Mouse (Mus musculus) hindbrain, embryonic 15.5 days (tissue): ENCODE measurements around the gene Pcyt2. TPM values are rescaled to one million over a fixed set of nuclear protein-coding genes. Genes with fewer than 3 reads are reported as not detected.

Experiments
- ATAC-seq: fragments of 200-750 bp; cut with Nextera tagmentation; 2 replicates; pipeline ENCODE4 v1.8.0; 2017; ENCODE audit warnings: low read depth, moderate number of reproducible peaks, moderate TSS enrichment; ENCODE audit not compliant: low FRiP score
- H3K27ac ChIP-seq: fragments of 300-500 bp; sonication (generic); replicated peaks from 2 replicates; pipeline ENCODE4 v1.5.1; 2015; ENCODE audit warnings: mild to moderate bottlenecking, inconsistent platforms
- H3K27me3 ChIP-seq: fragments of 300-500 bp; sonication (generic); 2 replicates; pipeline ENCODE4 v1.6.1; 2015; ENCODE audit warnings: control low read depth, inconsistent platforms
- H3K36me3 ChIP-seq: fragments of 300-500 bp; sonication (generic); 2 replicates; pipeline ENCODE4 v1.6.1; 2015; ENCODE audit warnings: control low read depth, inconsistent platforms
- H3K4me1 ChIP-seq: fragments of 300-500 bp; sonication (generic); replicated peaks from 2 replicates; pipeline ENCODE4 v1.6.1; 2015; ENCODE audit warnings: control low read depth, inconsistent platforms
- H3K4me2 ChIP-seq: fragments of 300-500 bp; sonication (generic); 2 replicates; pipeline ENCODE4 v1.6.1; 2015; ENCODE audit warnings: moderate library complexity, mild to moderate bottlenecking, inconsistent platforms
- H3K4me3 ChIP-seq: fragments of 300-500 bp; sonication (generic); 2 replicates; pipeline ENCODE4 v1.5.1; 2015; ENCODE audit warnings: mild to moderate bottlenecking, inconsistent platforms
- H3K9ac ChIP-seq: fragments of 300-500 bp; sonication (generic); 2 replicates; pipeline ENCODE4 v1.6.1; 2015; ENCODE audit warnings: inconsistent platforms
- H3K9me3 ChIP-seq: fragments of 300-500 bp; sonication (generic); 2 replicates; pipeline ENCODE4 v1.6.1; 2016; ENCODE audit warnings: control low read depth, inconsistent platforms
- WGBS: fragments of 180-500 bp; shearing (Covaris S2); methylation state at CpG from one replicate; pipeline ENCODE4 v1.1.7; 2015; 5-methylcytosine and 5-hydroxymethylcytosine counted together
- polyA plus RNA-seq: library from polyadenylated mRNA; unstranded; fragments of >200 nt; fragmentation: Nextera tagmentation; extraction: Ambion mirVana; gene quantifications from 2 replicates; pipeline ENCODE4 v1.2.1, GENCODE M21; 2015

Gene Pcyt2
- polyA plus RNA-seq: 213 and 226 TPM in 2 replicates

GRCm38 (mm10) chr11:120617519-120618112 lies at the start of gene Pcyt2:
TSS of gene Pcyt2 (minus strand) at chr11:120617936.
- Histone ChIP-seq H3K4me2 (peak within 1 kb of the TSS; percentile 90), H3K4me3 (peak within 1 kb of the TSS; percentile 64), H3K9me3 (no peaks in the 10 kb centered on the region), H3K9ac (peak within 1 kb of the TSS; percentile 78), H3K27ac (peak within 1 kb of the TSS; percentile 88), H3K4me1 (peaks cover 23% of the 10 kb centered on the region), H3K27me3 (no peaks in the 10 kb centered on the region), H3K36me3 (peaks cover 40% of the 10 kb centered on the region)
- peak; percentile 96 for ATAC-seq
- under 1% methylated on average over 56 of the region's 56 CpGs for WGBS

GRCm38 (mm10) chr11:120666617-120667016 lies 48.9 kb upstream of the Pcyt2 start:
- ATAC-seq: no peak
- WGBS: 7% methylated on average over 3 of the region's 3 CpGs

GRCm38 (mm10) chr11:120665406-120665805 lies 47.7 kb upstream of the Pcyt2 start:
- Histone ChIP-seq H3K36me3 (no peaks in the 10 kb centered on the region), H3K4me3 (no peak overlapping the region), H3K9me3 (no peaks in the 10 kb centered on the region), H3K9ac (no peak overlapping the region), H3K27ac (no peak overlapping the region), H3K27me3 (peaks cover 47% of the 10 kb centered on the region), H3K4me1 (peaks cover 11% of the 10 kb centered on the region), H3K4me2 (no peak overlapping the region)
- 58% methylated on average over 3 of the region's 3 CpGs for WGBS
- no peak for ATAC-seq

More at GRCm38 (mm10) chr11:120666617-120667016, 48.9 kb upstream of the Pcyt2 start:
- Histone ChIP-seq H3K4me1 (no peaks in the 10 kb centered on the region), H3K4me2 (no peak overlapping the region), H3K4me3 (no peak overlapping the region), H3K27me3 (peaks cover 35% of the 10 kb centered on the region), H3K36me3 (no peaks in the 10 kb centered on the region), H3K27ac (no peak overlapping the region), H3K9ac (no peak overlapping the region), H3K9me3 (no peaks in the 10 kb centered on the region)

- ATAC-seq: no peak
- whole genome bisulfite sequencing: 63% methylated on average over 5 of the region's 5 CpGs
- Histone ChIP-seq H3K36me3 (no peaks in the 10 kb centered on the region), H3K9ac (no peak overlapping the region), H3K4me2 (no peak overlapping the region), H3K27ac (no peak overlapping the region), H3K4me1 (peaks cover 19% of the 10 kb centered on the region), H3K9me3 (no peaks in the 10 kb centered on the region), H3K27me3 (peaks cover 64% of the 10 kb centered on the region), H3K4me3 (no peak overlapping the region)
These were observed 46.0 kb upstream of the Pcyt2 start for GRCm38 (mm10) chr11:120663714-120664113.

- WGBS: 48% methylated on average over 6 of the region's 6 CpGs
- H3K27me3 ChIP-seq: peaks cover 74% of the 10 kb centered on the region
These were observed 45.0 kb upstream of the Pcyt2 start for GRCm38 (mm10) chr11:120662759-120663158.

GRCm38 (mm10) chr11:120661076-120661460 lies 43.3 kb upstream of the Pcyt2 start, which contains the start of gene Notum:
TSS of gene Notum (minus strand) at chr11:120661175.
- WGBS: 1% methylated on average over 35 of the region's 35 CpGs
- H3K4me2 ChIP-seq: peak within 1 kb of the TSS; percentile 62
- no peaks in the 10 kb centered on the region for H3K9me3 ChIP-seq
- peak within 1 kb of the TSS; percentile 36 for H3K4me3 ChIP-seq
- H3K27ac ChIP-seq: no peak within 1 kb of the TSS
- ATAC-seq: no peak
- H3K4me1 ChIP-seq: peaks cover 19% of the 10 kb centered on the region
- 0 out of 2 replicates have a peak within 1 kb of the TSS, but pooled peaks have one; percentile 8 for H3K9ac ChIP-seq
- H3K36me3 ChIP-seq: no peaks in the 10 kb centered on the region
- H3K27me3 ChIP-seq: peaks cover 85% of the 10 kb centered on the region

More at GRCm38 (mm10) chr11:120662759-120663158, 45.0 kb upstream of the Pcyt2 start:
- Histone ChIP-seq H3K9ac (no peak overlapping the region), H3K4me3 (no peak overlapping the region), H3K9me3 (no peaks in the 10 kb centered on the region), H3K4me1 (peaks cover 19% of the 10 kb centered on the region), H3K27ac (no peak overlapping the region), H3K4me2 (no peak overlapping the region), H3K36me3 (no peaks in the 10 kb centered on the region)
- no peak for ATAC-seq

- no peaks in the 10 kb centered on the region for H3K9me3 ChIP-seq
- WGBS: under 1% methylated on average over 83 of the region's 95 CpGs
- 0 out of 2 replicates have a peak overlapping the region, but pooled peaks have one; percentile 8 for H3K9ac ChIP-seq
- H3K4me1 ChIP-seq: peaks cover 19% of the 10 kb centered on the region
- H3K27me3 ChIP-seq: peaks cover 86% of the 10 kb centered on the region
- no peaks in the 10 kb centered on the region for H3K36me3 ChIP-seq
- peak overlapping the region; percentile 62 for H3K4me2 ChIP-seq
- H3K27ac ChIP-seq: no peak overlapping the region
- H3K4me3 ChIP-seq: peak overlapping the region; percentile 36
- ATAC-seq: peak; percentile 44
These were observed 42.8 kb upstream of the Pcyt2 start for GRCm38 (mm10) chr11:120660301-120661075.

GRCm38 (mm10) chr11:120659509-120660300 lies 42.0 kb upstream of the Pcyt2 start:
- ATAC-seq: peak; percentile 32
- Histone ChIP-seq H3K9me3 (no peaks in the 10 kb centered on the region), H3K4me2 (peak overlapping the region; percentile 62), H3K4me3 (peak overlapping the region; percentile 36), H3K4me1 (peaks cover 19% of the 10 kb centered on the region), H3K27ac (no peak overlapping the region), H3K27me3 (peaks cover 81% of the 10 kb centered on the region), H3K9ac (0 out of 2 replicates have a peak overlapping the region, but pooled peaks have one; percentile 8), H3K36me3 (no peaks in the 10 kb centered on the region)
- 3% methylated on average over 40 of the region's 50 CpGs for WGBS

- 0 out of 2 replicates have a peak overlapping the region, but pooled peaks have one; percentile 6 for H3K4me3 ChIP-seq
- no peak overlapping the region for H3K9ac ChIP-seq
- ATAC-seq: no peak
- no peak overlapping the region for H3K4me2 ChIP-seq
- H3K36me3 ChIP-seq: no peaks in the 10 kb centered on the region
- 2% methylated on average over 24 of the region's 24 CpGs for WGBS
- H3K4me1 ChIP-seq: peaks cover 19% of the 10 kb centered on the region
- peaks cover 75% of the 10 kb centered on the region for H3K27me3 ChIP-seq
- H3K9me3 ChIP-seq: no peaks in the 10 kb centered on the region
- H3K27ac ChIP-seq: no peak overlapping the region
These were observed 41.2 kb upstream of the Pcyt2 start for GRCm38 (mm10) chr11:120658876-120659410.

- WGBS: 84% methylated on average over 4 of the region's 4 CpGs
- H3K4me2 ChIP-seq: no peak overlapping the region
- H3K27ac ChIP-seq: no peak overlapping the region
- H3K36me3 ChIP-seq: no peaks in the 10 kb centered on the region
- H3K4me1 ChIP-seq: peaks cover 19% of the 10 kb centered on the region
- no peak overlapping the region for H3K9ac ChIP-seq
- H3K27me3 ChIP-seq: peaks cover 59% of the 10 kb centered on the region
- H3K9me3 ChIP-seq: no peaks in the 10 kb centered on the region
- ATAC-seq: no peak
- no peak overlapping the region for H3K4me3 ChIP-seq
These were observed 39.6 kb upstream of the Pcyt2 start for GRCm38 (mm10) chr11:120657301-120657700.

- Histone ChIP-seq H3K9ac (no peak overlapping the region), H3K9me3 (no peaks in the 10 kb centered on the region), H3K27me3 (peaks cover 33% of the 10 kb centered on the region), H3K4me2 (no peak overlapping the region), H3K4me1 (peaks cover 2% of the 10 kb centered on the region; the same call in 1 of the 2 replicates), H3K27ac (no peak overlapping the region), H3K36me3 (no peaks in the 10 kb centered on the region), H3K4me3 (no peak overlapping the region)
- ATAC-seq: no peak
- 88% methylated on average over 3 of the region's 3 CpGs for WGBS
These were observed 37.0 kb upstream of the Pcyt2 start for GRCm38 (mm10) chr11:120654741-120655140.
